Mouse (Mus musculus): Measurements from ENCODE around the gene Vstm2a. TPM values are rescaled to one million over a fixed set of nuclear protein-coding genes. Genes with fewer than 3 reads are reported as not detected.

Gene Vstm2a
- polyA plus RNA-seq, 1 experiment: 41.1 TPM

DNA sequence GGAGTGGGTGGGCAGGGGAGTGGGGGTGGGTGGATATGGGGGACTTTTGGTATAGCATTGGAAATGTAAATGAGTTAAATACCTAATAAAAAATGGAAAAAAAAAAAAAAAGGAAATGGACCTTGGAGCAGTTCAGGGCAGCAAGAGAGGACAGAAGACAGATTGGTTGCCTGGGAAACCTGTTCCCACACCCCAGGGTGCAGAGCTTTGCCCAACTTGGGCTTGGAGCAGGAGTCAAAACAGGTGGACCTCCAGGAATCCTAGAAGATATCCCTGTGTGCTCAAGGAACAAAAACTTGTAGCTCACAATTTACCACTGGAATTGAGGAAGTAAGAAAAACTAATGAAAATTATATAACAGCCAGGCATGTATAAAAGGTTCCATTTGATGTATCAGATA is 96.8 kb downstream of the Vstm2a start:
- TF ChIP-seq CTCF (IDR thresholded peaks at IDR 0.05; ENCODE audit: borderline replicate concordance, insufficient read depth, low read depth, low read length): no peak
- no peak for TF ChIP-seq POLR2A (IDR thresholded peaks at IDR 0.05; ENCODE audit: borderline replicate concordance, insufficient read depth, low read length)
- DNase-seq: peak in 1 of 2 experiments; percentile 1
- Histone ChIP-seq H3K27ac (ENCODE audit: insufficient read depth, low read length) (no peak overlapping the region), H3K27me3 (ENCODE audit: control insufficient read depth, insufficient read depth, low read length) (no peaks in the 10 kb centered on the region), H3K4me3 (replicated peaks; ENCODE audit: insufficient read depth, low read depth, low read length) (no peak overlapping the region), H3K4me1 (ENCODE audit: control insufficient read depth, insufficient read depth, low read length) (no peaks in the 10 kb centered on the region)

DNA sequence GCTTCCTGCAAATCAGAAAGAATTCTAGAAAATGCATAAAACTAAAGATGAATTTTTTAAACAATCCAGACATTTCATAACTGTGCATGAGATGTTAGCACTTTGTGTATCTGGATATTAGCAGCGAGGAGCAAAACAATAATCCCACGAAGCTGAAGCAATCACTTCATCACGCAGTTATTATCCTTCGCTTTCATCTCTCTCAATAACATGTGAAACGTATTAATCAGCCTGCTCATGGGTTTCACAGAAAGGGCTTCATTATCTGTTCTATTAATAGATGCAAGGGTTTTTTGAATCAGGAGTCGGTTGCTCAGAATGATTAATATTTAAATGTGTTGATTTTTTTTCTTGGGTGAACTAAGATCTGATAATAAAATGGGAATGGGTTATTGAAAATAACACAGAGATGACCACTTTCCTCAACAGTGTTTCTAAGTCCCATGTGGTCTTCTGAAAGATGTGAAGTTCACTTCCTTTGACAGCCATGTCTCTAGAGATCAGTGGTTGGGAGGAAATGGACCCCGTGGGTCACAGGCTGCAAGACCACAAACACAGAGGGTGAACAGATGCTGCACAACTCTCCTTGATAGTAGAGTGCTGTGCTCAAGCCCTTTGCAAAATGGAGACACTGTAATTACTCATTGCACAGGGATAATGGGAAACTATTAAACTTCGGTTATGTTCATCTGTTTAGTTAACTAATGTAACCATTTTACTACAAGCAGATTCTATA is 109.5 kb downstream of the Vstm2a start:
- no peak overlapping the region for H3K27ac ChIP-seq (ENCODE audit: insufficient read depth, low read length)
- H3K4me3 ChIP-seq (replicated peaks; ENCODE audit: insufficient read depth, low read depth, low read length): no peak overlapping the region
- DNase-seq: no peak
- no peaks in the 10 kb centered on the region for H3K4me1 ChIP-seq (ENCODE audit: control insufficient read depth, insufficient read depth, low read length)
- TF ChIP-seq POLR2A (IDR thresholded peaks at IDR 0.05; ENCODE audit: borderline replicate concordance, insufficient read depth, low read length): no peak
- no peak for TF ChIP-seq CTCF (IDR thresholded peaks at IDR 0.05; ENCODE audit: borderline replicate concordance, insufficient read depth, low read depth, low read length)
- WGBS: 56% methylated on average over 8 of the region's 8 CpGs
- no peaks in the 10 kb centered on the region for H3K27me3 ChIP-seq (ENCODE audit: control insufficient read depth, insufficient read depth, low read length)

DNA sequence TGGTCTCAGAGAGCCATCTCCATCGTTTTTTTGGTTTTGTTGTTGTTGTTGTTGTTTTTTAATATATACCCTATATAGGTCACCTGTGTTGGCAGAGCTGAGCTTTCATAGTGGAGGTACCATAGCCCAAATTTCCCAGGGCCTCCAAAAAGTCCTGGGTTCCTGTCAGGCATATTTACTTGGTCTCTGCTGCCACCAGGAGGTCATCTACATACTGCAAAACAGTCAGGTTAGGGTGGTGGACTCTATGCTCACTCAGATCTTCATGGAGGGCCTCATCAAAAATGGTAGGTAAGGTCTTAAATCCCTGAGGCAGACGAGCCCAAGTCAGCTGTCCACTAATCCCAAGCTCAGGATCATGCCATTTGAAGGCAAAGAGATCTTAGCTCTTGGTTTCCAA is 146.1 kb downstream of the Vstm2a start:
- H3K4me1 ChIP-seq (ENCODE audit: control insufficient read depth, insufficient read depth, low read length): no peaks in the 10 kb centered on the region
- 43% methylated on average over 2 of the region's 2 CpGs for WGBS
- TF ChIP-seq CTCF (IDR thresholded peaks at IDR 0.05; ENCODE audit: borderline replicate concordance, insufficient read depth, low read depth, low read length): 0 out of 2 replicates have a peak, but pooled peaks have one; percentile 13
- TF ChIP-seq POLR2A (IDR thresholded peaks at IDR 0.05; ENCODE audit: borderline replicate concordance, insufficient read depth, low read length): no peak
- peak in 1 of 2 experiments; percentile 8 for DNase-seq
- no peak overlapping the region for H3K27ac ChIP-seq (ENCODE audit: insufficient read depth, low read length)
- no peak overlapping the region for H3K4me3 ChIP-seq (replicated peaks; ENCODE audit: insufficient read depth, low read depth, low read length)
- no peaks in the 10 kb centered on the region for H3K27me3 ChIP-seq (ENCODE audit: control insufficient read depth, insufficient read depth, low read length)

DNA sequence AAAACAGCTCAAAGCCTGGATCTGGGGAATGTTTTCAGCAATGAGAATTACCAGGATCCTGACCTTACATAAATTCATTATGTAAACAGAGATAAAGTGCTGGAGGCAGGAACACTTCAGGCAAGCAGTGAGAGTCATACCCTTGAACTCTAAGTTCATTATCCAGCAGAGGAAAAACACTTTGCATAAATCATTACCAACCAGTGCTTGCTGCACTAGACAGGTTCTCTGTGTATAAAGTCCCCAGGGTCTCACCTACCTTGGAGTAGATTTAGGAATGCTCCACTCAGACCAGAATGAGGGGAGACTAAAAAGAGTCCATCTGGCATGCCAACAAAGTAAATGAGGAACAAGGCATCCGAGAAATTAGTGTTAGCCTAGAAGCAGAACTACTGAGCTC is 154.2 kb downstream of the Vstm2a start:
- Histone ChIP-seq H3K27ac (ENCODE audit: insufficient read depth, low read length) (no peak overlapping the region), H3K4me1 (ENCODE audit: control insufficient read depth, insufficient read depth, low read length) (no peaks in the 10 kb centered on the region), H3K4me3 (replicated peaks; ENCODE audit: insufficient read depth, low read depth, low read length) (no peak overlapping the region), H3K27me3 (ENCODE audit: control insufficient read depth, insufficient read depth, low read length) (no peaks in the 10 kb centered on the region)
- 55% methylated on average over 1 of the region's 1 CpGs for WGBS
- no peak for TF ChIP-seq CTCF (IDR thresholded peaks at IDR 0.05; ENCODE audit: borderline replicate concordance, insufficient read depth, low read depth, low read length)
- no peak for TF ChIP-seq POLR2A (IDR thresholded peaks at IDR 0.05; ENCODE audit: borderline replicate concordance, insufficient read depth, low read length)
- no peak for DNase-seq

DNA sequence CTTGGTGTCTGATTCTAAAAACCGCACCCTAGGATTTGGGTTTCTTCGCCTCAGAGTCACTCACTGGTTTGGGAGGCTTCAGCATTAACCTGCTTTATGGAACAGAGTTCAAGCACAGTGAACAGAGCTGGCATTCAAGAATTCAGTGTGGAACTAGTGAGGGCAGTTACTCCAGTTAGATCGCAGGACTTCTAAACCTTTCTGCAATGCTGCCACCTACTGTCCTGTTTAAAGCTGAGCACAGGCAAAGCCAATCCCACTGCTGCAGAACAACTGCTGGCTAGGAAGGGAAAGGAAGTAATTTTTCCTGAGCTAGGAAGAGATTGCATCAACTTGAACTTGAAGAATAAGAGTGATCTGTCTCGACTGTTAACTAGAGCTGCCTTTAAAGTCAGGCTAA is 155.1 kb downstream of the Vstm2a start:
- H3K4me1 ChIP-seq (ENCODE audit: control insufficient read depth, insufficient read depth, low read length): no peaks in the 10 kb centered on the region
- no peak overlapping the region for H3K27ac ChIP-seq (ENCODE audit: insufficient read depth, low read length)
- no peak overlapping the region for H3K4me3 ChIP-seq (replicated peaks; ENCODE audit: insufficient read depth, low read depth, low read length)
- TF ChIP-seq CTCF (IDR thresholded peaks at IDR 0.05; ENCODE audit: borderline replicate concordance, insufficient read depth, low read depth, low read length) (peak; percentile 62; the same call in 1 of the 2 replicates), POLR2A (IDR thresholded peaks at IDR 0.05; ENCODE audit: borderline replicate concordance, insufficient read depth, low read length) (no peak)
- 16% methylated on average over 4 of the region's 4 CpGs for WGBS
- H3K27me3 ChIP-seq (ENCODE audit: control insufficient read depth, insufficient read depth, low read length): no peaks in the 10 kb centered on the region
- DNase-seq: peak; percentile 16 to 31

- no peak for TF ChIP-seq CTCF (IDR thresholded peaks at IDR 0.05; ENCODE audit: borderline replicate concordance, insufficient read depth, low read depth, low read length)
- no peak for TF ChIP-seq POLR2A (IDR thresholded peaks at IDR 0.05; ENCODE audit: borderline replicate concordance, insufficient read depth, low read length)
- no peak for DNase-seq
Measured at GRCm38 (mm10) chr11:16413077-16413644, 155.6 kb downstream of the Vstm2a start.

GRCm38 (mm10) chr11:16439548-16440251 is 182.2 kb downstream of the Vstm2a start:
- Histone ChIP-seq H3K4me1 (ENCODE audit: control insufficient read depth, insufficient read depth, low read length) (no peaks in the 10 kb centered on the region), H3K4me3 (replicated peaks; ENCODE audit: insufficient read depth, low read depth, low read length) (no peak overlapping the region), H3K27me3 (ENCODE audit: control insufficient read depth, insufficient read depth, low read length) (no peaks in the 10 kb centered on the region), H3K27ac (ENCODE audit: insufficient read depth, low read length) (no peak overlapping the region)
- WGBS: 82% methylated on average over 7 of the region's 7 CpGs
- DNase-seq: no peak
- TF ChIP-seq CTCF (IDR thresholded peaks at IDR 0.05; ENCODE audit: borderline replicate concordance, insufficient read depth, low read depth, low read length) (no peak), POLR2A (IDR thresholded peaks at IDR 0.05; ENCODE audit: borderline replicate concordance, insufficient read depth, low read length) (no peak)

More at GRCm38 (mm10) chr11:16413077-16413644, 155.6 kb downstream of the Vstm2a start:
- H3K4me1 ChIP-seq (ENCODE audit: control insufficient read depth, insufficient read depth, low read length): no peaks in the 10 kb centered on the region
- H3K27ac ChIP-seq (ENCODE audit: insufficient read depth, low read length): no peak overlapping the region
- 35% methylated on average over 1 of the region's 1 CpGs for WGBS
- H3K4me3 ChIP-seq (replicated peaks; ENCODE audit: insufficient read depth, low read depth, low read length): no peak overlapping the region
- no peaks in the 10 kb centered on the region for H3K27me3 ChIP-seq (ENCODE audit: control insufficient read depth, insufficient read depth, low read length)
